Mouse (Mus musculus) midbrain, embryonic 12.5 days (tissue): ENCODE results near the gene Exo5. TPM values are rescaled to one million over a fixed set of nuclear protein-coding genes. Genes with fewer than 3 reads are reported as not detected.

Experiments used
- ATAC-seq: fragments of 200-750 bp; cut with Nextera tagmentation; 2 replicates; pipeline ENCODE4 v1.8.0; 2017; ENCODE audit warnings: low read depth, moderate TSS enrichment, moderate library complexity; ENCODE audit not compliant: low FRiP score
- H3K27ac ChIP-seq: fragments of 300-500 bp; sonication (generic); replicated peaks from 2 replicates; pipeline ENCODE4 v1.5.1; 2016; ENCODE audit warnings: mild to moderate bottlenecking
- H3K27me3 ChIP-seq: fragments of 300-500 bp; sonication (generic); 2 replicates; pipeline ENCODE4 v1.6.1; 2016; ENCODE audit warnings: mild to moderate bottlenecking
- H3K36me3 ChIP-seq: fragments of 300-500 bp; sonication (generic); 2 replicates; pipeline ENCODE4 v1.6.1; 2016
- H3K4me1 ChIP-seq: fragments of 300-500 bp; sonication (generic); 2 replicates; pipeline ENCODE4 v1.6.1; 2016
- H3K4me2 ChIP-seq: fragments of 300-500 bp; sonication (generic); replicated peaks from 2 replicates; pipeline ENCODE4 v1.6.1; 2016; ENCODE audit warnings: mild to moderate bottlenecking, moderate library complexity
- H3K4me3 ChIP-seq: fragments of 300-500 bp; sonication (generic); 2 replicates; pipeline ENCODE4 v1.5.1; 2016; ENCODE audit warnings: mild to moderate bottlenecking
- H3K9ac ChIP-seq: fragments of 300-500 bp; sonication (generic); replicated peaks from 2 replicates; pipeline ENCODE4 v1.6.1; 2016; ENCODE audit warnings: mild to moderate bottlenecking, moderate library complexity
- H3K9me3 ChIP-seq: fragments of 300-500 bp; sonication (generic); 2 replicates; pipeline ENCODE4 v1.6.1; 2016; ENCODE audit warnings: mild to moderate bottlenecking
- WGBS: fragments of 180-500 bp; shearing (Covaris S2); methylation state at CpG from one replicate; pipeline ENCODE4 v1.1.7; 2016; 5-methylcytosine and 5-hydroxymethylcytosine counted together
- polyA plus RNA-seq: library from polyadenylated mRNA; unstranded; fragments of >200 nt; fragmentation: Nextera tagmentation; extraction: Ambion mirVana; gene quantifications from 2 replicates; pipeline ENCODE4 v1.2.1, GENCODE M21; 2016

The Exo5 gene
- polyA plus RNA-seq, 1 experiment from 2014 or later = 34.6 TPM

DNA sequence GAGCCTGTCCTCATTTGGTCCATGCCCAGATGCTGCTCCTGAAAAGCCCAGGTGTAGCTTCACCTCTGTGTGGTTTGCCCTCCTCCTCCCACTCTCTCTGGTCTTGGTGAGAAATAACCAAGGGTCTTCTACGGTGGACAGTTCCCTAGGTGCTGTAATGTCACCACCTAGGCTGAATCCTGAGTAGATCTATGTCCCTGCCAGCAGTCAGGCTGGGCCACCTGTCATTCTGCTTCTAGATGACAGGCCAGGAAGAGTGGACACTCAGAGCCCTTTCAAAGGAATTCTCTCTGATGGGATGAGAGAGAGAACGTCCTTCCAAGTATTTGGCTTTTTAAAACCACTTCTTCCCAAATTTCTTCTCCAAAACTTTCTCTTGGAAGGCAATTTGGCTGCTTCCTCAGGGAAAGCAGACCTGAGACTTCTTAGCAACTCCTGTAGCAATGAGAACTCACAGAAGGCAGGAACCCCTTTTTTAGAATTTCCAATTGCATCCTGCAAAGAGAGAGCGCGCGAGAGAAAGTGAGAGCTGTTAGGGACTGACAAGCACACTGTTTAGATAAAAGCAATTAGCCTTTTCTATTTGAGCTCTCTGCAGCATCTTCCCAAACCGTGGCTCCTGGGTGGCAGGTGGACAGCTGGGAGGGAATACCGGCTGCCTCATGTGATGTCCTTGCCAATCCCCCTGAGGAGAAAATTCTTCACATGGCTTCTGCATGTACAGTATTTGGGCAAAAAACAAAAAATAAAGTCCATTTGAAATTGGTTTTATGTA is 28.8 kb downstream of the Exo5 start:
- Histone ChIP-seq H3K27me3 (0 out of 2 replicates have a peak, but pooled peaks cover 6% of the 10 kb centered on the region), H3K4me3 (no peak overlapping the region), H3K4me1 (peaks cover 4% of the 10 kb centered on the region; the same call in 1 of the 2 replicates), H3K4me2 (no peak overlapping the region), H3K27ac (no peak overlapping the region), H3K9ac (no peak overlapping the region), H3K9me3 (no peaks in the 10 kb centered on the region), H3K36me3 (no peaks in the 10 kb centered on the region)
- WGBS = 85% methylated on average over 7 of the region's 7 CpGs
- ATAC-seq = no peak

DNA sequence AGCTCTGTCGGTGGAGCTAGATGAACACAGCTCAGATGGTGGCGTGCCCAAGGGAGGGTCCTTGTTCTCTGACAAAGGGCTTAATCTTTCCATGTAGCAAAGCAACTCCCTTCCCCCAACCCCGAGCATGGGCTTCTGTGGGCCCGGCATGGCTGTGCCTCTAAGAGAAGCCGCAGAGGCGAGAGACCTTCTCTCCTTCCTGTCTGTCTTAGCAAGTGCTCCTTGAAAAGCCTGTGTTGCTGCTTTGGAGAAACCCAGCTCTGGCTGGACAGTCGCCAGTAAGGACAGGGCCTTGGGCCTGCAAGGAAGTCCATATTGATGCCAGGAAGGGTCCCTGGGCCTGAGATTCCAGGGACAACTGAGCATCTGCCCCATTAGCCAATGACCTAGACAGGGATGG is 29.6 kb downstream of the Exo5 start:
- Histone ChIP-seq H3K27me3 (0 out of 2 replicates have a peak, but pooled peaks cover 6% of the 10 kb centered on the region), H3K4me3 (no peak overlapping the region), H3K4me1 (peaks cover 4% of the 10 kb centered on the region; the same call in 1 of the 2 replicates), H3K27ac (no peak overlapping the region), H3K9me3 (no peaks in the 10 kb centered on the region), H3K4me2 (no peak overlapping the region), H3K36me3 (no peaks in the 10 kb centered on the region), H3K9ac (no peak overlapping the region)
- 70% methylated on average over 7 of the region's 7 CpGs for WGBS
- no peak for ATAC-seq

DNA sequence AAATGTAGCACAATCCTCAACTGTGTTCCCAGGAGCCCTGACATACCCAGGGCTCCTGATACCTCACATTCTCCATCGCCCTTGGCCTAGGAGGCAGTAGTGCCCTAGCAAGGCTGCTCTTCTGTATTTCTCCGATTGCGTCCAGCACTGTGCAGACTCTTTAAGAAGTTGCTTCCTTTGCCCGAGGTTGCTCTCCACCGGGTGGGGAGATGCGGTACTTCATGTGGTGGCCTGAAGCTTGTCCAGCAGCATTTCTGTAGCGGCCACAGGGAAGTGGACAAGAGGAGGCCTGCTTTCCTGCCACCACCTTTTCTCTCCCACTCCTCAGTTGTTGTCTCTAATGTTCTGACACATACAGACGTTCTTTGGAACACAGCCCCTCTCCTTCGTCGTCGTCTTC is 30.2 kb downstream of the Exo5 start:
- WGBS = 82% methylated on average over 11 of the region's 11 CpGs
- Histone ChIP-seq H3K4me3 (no peak overlapping the region), H3K4me1 (peaks cover 4% of the 10 kb centered on the region; the same call in 1 of the 2 replicates), H3K4me2 (no peak overlapping the region), H3K27ac (no peak overlapping the region), H3K9ac (no peak overlapping the region), H3K36me3 (no peaks in the 10 kb centered on the region), H3K9me3 (no peaks in the 10 kb centered on the region), H3K27me3 (0 out of 2 replicates have a peak, but pooled peaks cover 6% of the 10 kb centered on the region)
- no peak for ATAC-seq

- WGBS = 81% methylated on average over 11 of the region's 11 CpGs
- peaks cover 4% of the 10 kb centered on the region; the same call in 1 of the 2 replicates for H3K4me1 ChIP-seq
Measured at GRCm38 (mm10) chr4:120893656-120894401, 31.0 kb downstream of the Exo5 start.

DNA sequence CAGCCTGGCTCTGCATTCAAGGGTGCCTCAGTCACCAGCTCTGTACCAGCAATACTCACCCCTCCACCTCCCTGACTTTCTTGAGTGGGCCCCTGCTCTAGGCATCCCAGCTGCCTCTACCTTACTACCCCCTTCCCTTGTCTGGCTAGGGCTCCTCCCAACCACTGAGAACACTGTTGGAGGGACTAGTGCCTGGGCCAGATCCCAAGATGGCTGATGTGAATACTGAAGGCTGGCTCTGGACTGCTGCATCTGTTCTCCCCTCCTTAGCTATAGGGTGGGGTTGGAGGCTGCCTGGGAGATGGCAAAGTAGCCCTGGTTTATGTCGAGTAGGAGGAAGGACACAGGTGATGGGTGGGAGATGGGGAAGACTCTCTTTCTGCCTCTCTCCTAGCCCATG is 32.3 kb downstream of the Exo5 start:
- WGBS = 72% methylated on average over 1 of the region's 1 CpGs
- Histone ChIP-seq H3K9me3 (no peaks in the 10 kb centered on the region), H3K36me3 (no peaks in the 10 kb centered on the region), H3K4me1 (peaks cover 4% of the 10 kb centered on the region; the same call in 1 of the 2 replicates), H3K27me3 (peaks cover 17% of the 10 kb centered on the region; the same call in 1 of the 2 replicates), H3K27ac (no peak overlapping the region), H3K9ac (no peak overlapping the region), H3K4me2 (no peak overlapping the region), H3K4me3 (no peak overlapping the region)
- no peak for ATAC-seq

More at GRCm38 (mm10) chr4:120893656-120894401, 31.0 kb downstream of the Exo5 start:
- no peaks in the 10 kb centered on the region for H3K36me3 ChIP-seq
- H3K9ac ChIP-seq = no peak overlapping the region
- no peaks in the 10 kb centered on the region for H3K9me3 ChIP-seq
- H3K4me3 ChIP-seq = no peak overlapping the region
- ATAC-seq = no peak
- H3K4me2 ChIP-seq = no peak overlapping the region
- H3K27ac ChIP-seq = no peak overlapping the region
- H3K27me3 ChIP-seq = 0 out of 2 replicates have a peak, but pooled peaks cover 9% of the 10 kb centered on the region

DNA sequence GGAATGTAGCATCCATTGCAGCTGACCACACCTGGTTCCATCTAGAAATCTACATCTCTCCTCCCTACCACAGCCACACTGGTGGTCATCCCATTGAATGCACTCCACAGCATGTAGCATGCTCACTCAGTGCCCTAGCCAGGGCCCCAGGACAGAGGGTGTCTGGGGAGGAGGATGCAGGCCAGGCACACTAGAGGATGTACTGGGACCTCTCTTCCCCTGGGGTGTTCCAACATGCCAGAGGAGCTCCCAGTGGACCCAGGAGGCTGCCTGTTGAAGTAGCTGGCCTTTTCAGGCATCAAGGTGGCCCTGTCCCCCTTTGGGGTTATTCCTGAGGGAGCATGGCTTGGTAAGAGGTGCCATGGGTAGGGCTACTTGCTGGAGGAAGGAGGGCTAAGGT is 32.9 kb downstream of the Exo5 start:
- H3K4me2 ChIP-seq = no peak overlapping the region
- no peak overlapping the region for H3K4me3 ChIP-seq
- no peak overlapping the region for H3K9ac ChIP-seq
- peaks cover 22% of the 10 kb centered on the region for H3K27me3 ChIP-seq
- no peaks in the 10 kb centered on the region for H3K9me3 ChIP-seq
- H3K36me3 ChIP-seq = no peaks in the 10 kb centered on the region
- ATAC-seq = no peak
- H3K27ac ChIP-seq = no peak overlapping the region
- H3K4me1 ChIP-seq = peaks cover 4% of the 10 kb centered on the region; the same call in 1 of the 2 replicates

GRCm38 (mm10) chr4:120890754-120891440 is 33.9 kb downstream of the Exo5 start:
- WGBS = 54% methylated on average over 11 of the region's 11 CpGs
- Histone ChIP-seq H3K4me2 (no peak overlapping the region), H3K36me3 (no peaks in the 10 kb centered on the region), H3K4me3 (no peak overlapping the region), H3K9me3 (no peaks in the 10 kb centered on the region), H3K27ac (peak overlapping the region; percentile 46), H3K9ac (no peak overlapping the region), H3K27me3 (peaks cover 32% of the 10 kb centered on the region), H3K4me1 (peaks cover 9% of the 10 kb centered on the region)
- peak; percentile 75 for ATAC-seq

DNA sequence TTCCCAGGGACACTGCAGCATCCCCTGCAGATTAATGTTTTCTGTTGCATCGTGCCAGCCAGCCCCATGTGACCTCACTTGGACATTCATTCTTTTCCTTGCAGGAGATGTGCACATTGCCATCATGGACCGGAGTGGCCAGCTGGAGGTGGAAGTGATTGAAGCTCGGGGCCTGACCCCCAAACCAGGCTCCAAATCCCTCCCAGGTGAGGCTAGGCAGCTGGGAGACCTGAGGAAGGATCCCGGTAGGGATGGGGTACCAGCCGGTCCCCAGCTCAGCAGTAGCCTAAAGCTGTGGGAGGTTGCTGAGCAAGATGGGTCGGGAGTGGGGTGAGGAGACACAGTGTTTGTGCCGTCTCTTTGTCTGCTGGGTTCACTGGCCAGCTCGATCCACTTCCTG is 35.9 kb downstream of the Exo5 start:
- WGBS = 81% methylated on average over 8 of the region's 8 CpGs
- H3K27ac ChIP-seq = no peak overlapping the region
- H3K4me1 ChIP-seq = peaks cover 16% of the 10 kb centered on the region

GRCm38 (mm10) chr4:120887381-120888112 is 37.3 kb downstream of the Exo5 start:
- no peak overlapping the region for H3K4me3 ChIP-seq
- H3K9me3 ChIP-seq = no peaks in the 10 kb centered on the region
- H3K9ac ChIP-seq = no peak overlapping the region
- H3K4me2 ChIP-seq = no peak overlapping the region
- H3K27ac ChIP-seq = no peak overlapping the region
- H3K36me3 ChIP-seq = no peaks in the 10 kb centered on the region
- H3K27me3 ChIP-seq = peaks cover 43% of the 10 kb centered on the region
- peaks cover 22% of the 10 kb centered on the region for H3K4me1 ChIP-seq
- WGBS = 31% methylated on average over 8 of the region's 8 CpGs
- ATAC-seq = no peak

More for the DNA sequence above, 35.9 kb downstream of the Exo5 start:
- no peak overlapping the region for H3K9ac ChIP-seq
- peaks cover 38% of the 10 kb centered on the region for H3K27me3 ChIP-seq
- no peak overlapping the region for H3K4me2 ChIP-seq
- H3K36me3 ChIP-seq = no peaks in the 10 kb centered on the region
- no peaks in the 10 kb centered on the region for H3K9me3 ChIP-seq
- no peak for ATAC-seq
- H3K4me3 ChIP-seq = no peak overlapping the region

GRCm38 (mm10) chr4:120886811-120887210 is 38.0 kb downstream of the Exo5 start:
- ATAC-seq = no peak
- H3K4me3 ChIP-seq = no peak overlapping the region
- H3K9me3 ChIP-seq = no peaks in the 10 kb centered on the region
- no peaks in the 10 kb centered on the region for H3K36me3 ChIP-seq
- no peak overlapping the region for H3K27ac ChIP-seq
- 86% methylated on average over 5 of the region's 5 CpGs for WGBS
- H3K4me2 ChIP-seq = no peak overlapping the region
- peaks cover 43% of the 10 kb centered on the region for H3K27me3 ChIP-seq
- peaks cover 29% of the 10 kb centered on the region for H3K4me1 ChIP-seq
- no peak overlapping the region for H3K9ac ChIP-seq

GRCm38 (mm10) chr4:120886131-120886530 is 38.7 kb downstream of the Exo5 start:
- H3K4me2 ChIP-seq = no peak overlapping the region
- H3K4me1 ChIP-seq = peaks cover 36% of the 10 kb centered on the region
- no peak overlapping the region for H3K9ac ChIP-seq
- H3K36me3 ChIP-seq = no peaks in the 10 kb centered on the region
- H3K27me3 ChIP-seq = peaks cover 47% of the 10 kb centered on the region
- H3K4me3 ChIP-seq = no peak overlapping the region
- ATAC-seq = no peak
- 53% methylated on average over 4 of the region's 4 CpGs for WGBS
- H3K9me3 ChIP-seq = no peaks in the 10 kb centered on the region
- no peak overlapping the region for H3K27ac ChIP-seq
